Mouse (Mus musculus): ENCODE measurements around the gene Tmem94. TPM values are rescaled to one million over a fixed set of nuclear protein-coding genes. Genes with fewer than 3 reads are reported as not detected.

The Tmem94 gene
- total RNA-seq, 1 experiment: 17.7 TPM

- in situ Hi-C loops (cut with MboI; ENCODE audit: low sequenced_read_pairs in 2 of 2, unreplicated experiment in 2 of 2): no loop called here
- no peak for TF ChIP-seq ZNF384 (IDR thresholded peaks at IDR 0.05; ENCODE audit: low read depth, low read length)
- TF ChIP-seq CHD2 (IDR thresholded peaks at IDR 0.05; ENCODE audit: low read depth, low read length): no peak
- no peak for TF ChIP-seq MAFK (IDR thresholded peaks at IDR 0.05; ENCODE audit: insufficient read depth, low read depth, low read length)
- TF ChIP-seq HCFC1 (IDR thresholded peaks at IDR 0.05; ENCODE audit: borderline replicate concordance, insufficient read depth, low read length): no peak
- no peak for TF ChIP-seq ZC3H11A (IDR thresholded peaks at IDR 0.05; ENCODE audit: borderline replicate concordance, low read depth, low read length)
- Histone ChIP-seq H3K9ac (ENCODE audit: insufficient read depth, low read depth, low read length, poor library complexity, severe bottlenecking) (no peak overlapping the region), H3K9me3 (ENCODE audit: control insufficient read depth, insufficient read depth, low read depth, low read length) (no peaks in the 10 kb centered on the region), H3K27ac (ENCODE audit: insufficient read depth, low read depth, low read length, poor library complexity, severe bottlenecking) (no peak overlapping the region), H3K4me3 (ENCODE audit: insufficient read depth in 1 of 2, low read depth in 1 of 2, low read length in 2 of 2, poor library complexity in 1 of 2, severe bottlenecking in 1 of 2) (no peak overlapping the region), H3K36me3 (ENCODE audit: control insufficient read depth, insufficient read depth, low read length, poor library complexity, severe bottlenecking) (no peaks in the 10 kb centered on the region), H3K4me1 (ENCODE audit: control insufficient read depth in 2 of 2, insufficient read depth in 2 of 2, low read length in 2 of 2, poor library complexity in 1 of 2) (peaks cover 4% of the 10 kb centered on the region in 2 experiments; a peak in 3 of 4 replicates)
- no peak for DNase-seq (ENCODE audit: low read depth, low spot score)
Observed at GRCm38 (mm10) chr11:115747351-115747750, 17.9 kb upstream of the Tmem94 start.

- Histone ChIP-seq H3K9ac (ENCODE audit: insufficient read depth, low read depth, low read length, poor library complexity, severe bottlenecking) (no peak overlapping the region), H3K4me3 (ENCODE audit: insufficient read depth in 1 of 2, low read depth in 1 of 2, low read length in 2 of 2, poor library complexity in 1 of 2, severe bottlenecking in 1 of 2) (no peak overlapping the region), H3K27ac (ENCODE audit: insufficient read depth, low read depth, low read length, poor library complexity, severe bottlenecking) (no peak overlapping the region), H3K36me3 (ENCODE audit: control insufficient read depth, insufficient read depth, low read length, poor library complexity, severe bottlenecking) (no peaks in the 10 kb centered on the region), H3K4me1 (ENCODE audit: control insufficient read depth in 2 of 2, insufficient read depth in 2 of 2, low read length in 2 of 2, poor library complexity in 1 of 2) (peaks cover 4% of the 10 kb centered on the region in 2 experiments; a peak in 3 of 4 replicates), H3K9me3 (ENCODE audit: control insufficient read depth, insufficient read depth, low read depth, low read length) (no peaks in the 10 kb centered on the region)
- in situ Hi-C loops (cut with MboI; ENCODE audit: low sequenced_read_pairs in 2 of 2, unreplicated experiment in 2 of 2): no loop called here
- no peak for DNase-seq (ENCODE audit: low read depth, low spot score)
- TF ChIP-seq ZNF384 (IDR thresholded peaks at IDR 0.05; ENCODE audit: low read depth, low read length) (no peak), CHD2 (IDR thresholded peaks at IDR 0.05; ENCODE audit: low read depth, low read length) (no peak), ZC3H11A (IDR thresholded peaks at IDR 0.05; ENCODE audit: borderline replicate concordance, low read depth, low read length) (no peak), HCFC1 (IDR thresholded peaks at IDR 0.05; ENCODE audit: borderline replicate concordance, insufficient read depth, low read length) (no peak), MAFK (IDR thresholded peaks at IDR 0.05; ENCODE audit: insufficient read depth, low read depth, low read length) (no peak)
Observed at GRCm38 (mm10) chr11:115749834-115750233, 15.4 kb upstream of the Tmem94 start.

- no peak overlapping the region for H3K27ac ChIP-seq (ENCODE audit: insufficient read depth, low read depth, low read length, poor library complexity, severe bottlenecking)
- TF ChIP-seq CHD2 (IDR thresholded peaks at IDR 0.05; ENCODE audit: low read depth, low read length): no peak
- no peak for TF ChIP-seq MAFK (IDR thresholded peaks at IDR 0.05; ENCODE audit: insufficient read depth, low read depth, low read length)
- TF ChIP-seq ZNF384 (IDR thresholded peaks at IDR 0.05; ENCODE audit: low read depth, low read length): no peak
- TF ChIP-seq HCFC1 (IDR thresholded peaks at IDR 0.05; ENCODE audit: borderline replicate concordance, insufficient read depth, low read length): no peak
- no peak for TF ChIP-seq ZC3H11A (IDR thresholded peaks at IDR 0.05; ENCODE audit: borderline replicate concordance, low read depth, low read length)
- H3K4me1 ChIP-seq (ENCODE audit: control insufficient read depth in 2 of 2, insufficient read depth in 2 of 2, low read length in 2 of 2, poor library complexity in 1 of 2): peaks cover 4% of the 10 kb centered on the region in 2 experiments; a peak in 3 of 4 replicates
- no peak overlapping the region for H3K4me3 ChIP-seq (ENCODE audit: insufficient read depth in 1 of 2, low read depth in 1 of 2, low read length in 2 of 2, poor library complexity in 1 of 2, severe bottlenecking in 1 of 2)
- in situ Hi-C loops (cut with MboI; ENCODE audit: low sequenced_read_pairs in 2 of 2, unreplicated experiment in 2 of 2): no loop called here
- DNase-seq (ENCODE audit: low read depth, low spot score): no peak
- H3K9me3 ChIP-seq (ENCODE audit: control insufficient read depth, insufficient read depth, low read depth, low read length): no peaks in the 10 kb centered on the region
- H3K36me3 ChIP-seq (ENCODE audit: control insufficient read depth, insufficient read depth, low read length, poor library complexity, severe bottlenecking): no peaks in the 10 kb centered on the region
- no peak overlapping the region for H3K9ac ChIP-seq (ENCODE audit: insufficient read depth, low read depth, low read length, poor library complexity, severe bottlenecking)
Observed at GRCm38 (mm10) chr11:115751725-115752124, 13.5 kb upstream of the Tmem94 start.

GRCm38 (mm10) chr11:115752653-115753052 is 12.6 kb upstream of the Tmem94 start:
- no peak for TF ChIP-seq ZC3H11A (IDR thresholded peaks at IDR 0.05; ENCODE audit: borderline replicate concordance, low read depth, low read length)
- no peak for TF ChIP-seq HCFC1 (IDR thresholded peaks at IDR 0.05; ENCODE audit: borderline replicate concordance, insufficient read depth, low read length)
- no peak for TF ChIP-seq CHD2 (IDR thresholded peaks at IDR 0.05; ENCODE audit: low read depth, low read length)
- TF ChIP-seq MAFK (IDR thresholded peaks at IDR 0.05; ENCODE audit: insufficient read depth, low read depth, low read length): no peak
- no peak for TF ChIP-seq ZNF384 (IDR thresholded peaks at IDR 0.05; ENCODE audit: low read depth, low read length)
- DNase-seq (ENCODE audit: low read depth, low spot score): no peak
- H3K36me3 ChIP-seq (ENCODE audit: control insufficient read depth, insufficient read depth, low read length, poor library complexity, severe bottlenecking): no peaks in the 10 kb centered on the region
- peaks cover under 1 to 3% of the 10 kb centered on the region in 2 experiments; a peak in 2 of 4 replicates for H3K4me1 ChIP-seq (ENCODE audit: control insufficient read depth in 2 of 2, insufficient read depth in 2 of 2, low read length in 2 of 2, poor library complexity in 1 of 2)
- no peaks in the 10 kb centered on the region for H3K9me3 ChIP-seq (ENCODE audit: control insufficient read depth, insufficient read depth, low read depth, low read length)
- no peak overlapping the region for H3K27ac ChIP-seq (ENCODE audit: insufficient read depth, low read depth, low read length, poor library complexity, severe bottlenecking)
- no peak overlapping the region for H3K9ac ChIP-seq (ENCODE audit: insufficient read depth, low read depth, low read length, poor library complexity, severe bottlenecking)
- peak overlapping the region; percentile 8 to 42; a peak in 2 of 4 replicates for H3K4me3 ChIP-seq (ENCODE audit: insufficient read depth in 1 of 2, low read depth in 1 of 2, low read length in 2 of 2, poor library complexity in 1 of 2, severe bottlenecking in 1 of 2)
- in situ Hi-C loops (cut with MboI; ENCODE audit: low sequenced_read_pairs in 2 of 2, unreplicated experiment in 2 of 2): no loop called here

- TF ChIP-seq MAFK (IDR thresholded peaks at IDR 0.05; ENCODE audit: insufficient read depth, low read depth, low read length) (no peak), ZNF384 (IDR thresholded peaks at IDR 0.05; ENCODE audit: low read depth, low read length) (no peak), ZC3H11A (IDR thresholded peaks at IDR 0.05; ENCODE audit: borderline replicate concordance, low read depth, low read length) (no peak), CHD2 (IDR thresholded peaks at IDR 0.05; ENCODE audit: low read depth, low read length) (no peak), HCFC1 (IDR thresholded peaks at IDR 0.05; ENCODE audit: borderline replicate concordance, insufficient read depth, low read length) (no peak)
- in situ Hi-C loops (cut with MboI; ENCODE audit: low sequenced_read_pairs in 2 of 2, unreplicated experiment in 2 of 2): no loop called here
- Histone ChIP-seq H3K9ac (ENCODE audit: insufficient read depth, low read depth, low read length, poor library complexity, severe bottlenecking) (no peak overlapping the region), H3K9me3 (ENCODE audit: control insufficient read depth, insufficient read depth, low read depth, low read length) (no peaks in the 10 kb centered on the region), H3K4me1 (ENCODE audit: control insufficient read depth in 2 of 2, insufficient read depth in 2 of 2, low read length in 2 of 2, poor library complexity in 1 of 2) (no peaks in the 10 kb centered on the region), H3K4me3 (ENCODE audit: insufficient read depth in 1 of 2, low read depth in 1 of 2, low read length in 2 of 2, poor library complexity in 1 of 2, severe bottlenecking in 1 of 2) (no peak overlapping the region), H3K27ac (ENCODE audit: insufficient read depth, low read depth, low read length, poor library complexity, severe bottlenecking) (no peak overlapping the region), H3K36me3 (ENCODE audit: control insufficient read depth, insufficient read depth, low read length, poor library complexity, severe bottlenecking) (no peaks in the 10 kb centered on the region)
- DNase-seq (ENCODE audit: low read depth, low spot score): no peak
Observed at GRCm38 (mm10) chr11:115753485-115753884, 11.7 kb upstream of the Tmem94 start.
